Mouse (Mus musculus) erythroblast, adult 5-6 weeks (primary cell): ENCODE measurements around the gene Fkbpl. TPM values are rescaled to one million over a fixed set of nuclear protein-coding genes. Genes with fewer than 3 reads are reported as not detected.

Experiments
- ATAC-seq: replicated peaks from 2 replicates; pipeline ENCODE4 v1.8.0; 2016; ENCODE audit warnings: moderate number of reproducible peaks, mild to moderate bottlenecking, moderate TSS enrichment, inconsistent platforms; ENCODE audit not compliant: poor library complexity, low FRiP score, severe bottlenecking
- total RNA-seq, 2 experiments: library from RNA; stranded (forward) in 1 of 2; stranded (reverse) in 1 of 2; fragments of 150-400 nt in 1 of 2; fragments of 200-764, 138-1000 nt in 1 of 2; gene quantifications; 2 replicates each; pipeline versions ENCODE4 v1.2.3 to v1.2.4; 2015 to 2017; ENCODE audit warnings: low replicate concordance in 2 of 2

Gene Fkbpl
- total RNA-seq (2015; ENCODE audit: low replicate concordance) (not detected in 2 replicates), total RNA-seq (2017; ENCODE audit: low replicate concordance) (0.42 and 3.9 TPM in 2 replicates)

DNA sequence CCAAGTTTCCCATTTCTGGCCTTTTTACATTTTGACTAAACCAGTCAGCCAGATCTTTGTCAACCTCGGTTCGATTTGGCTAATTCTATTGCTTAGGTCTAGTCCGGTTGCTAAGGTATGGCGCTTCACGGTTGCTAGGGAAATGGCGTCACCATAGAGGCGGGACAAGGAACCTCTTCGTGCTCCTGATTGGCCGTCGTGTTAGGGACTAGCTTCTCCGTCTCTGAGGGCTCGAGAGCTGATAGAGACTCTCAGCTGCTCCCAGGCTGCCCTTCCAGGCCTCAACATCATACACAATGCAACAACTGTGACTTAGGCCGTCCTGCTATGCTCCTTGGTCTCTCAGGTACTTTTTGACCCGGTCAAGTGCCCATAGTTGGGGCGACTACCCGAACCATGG is at the start of gene Fkbpl:
Fkbpl (plus strand) TSS at position 157 of the 400 bp plus-strand sequence.
- ATAC-seq: peak; percentile 74

DNA sequence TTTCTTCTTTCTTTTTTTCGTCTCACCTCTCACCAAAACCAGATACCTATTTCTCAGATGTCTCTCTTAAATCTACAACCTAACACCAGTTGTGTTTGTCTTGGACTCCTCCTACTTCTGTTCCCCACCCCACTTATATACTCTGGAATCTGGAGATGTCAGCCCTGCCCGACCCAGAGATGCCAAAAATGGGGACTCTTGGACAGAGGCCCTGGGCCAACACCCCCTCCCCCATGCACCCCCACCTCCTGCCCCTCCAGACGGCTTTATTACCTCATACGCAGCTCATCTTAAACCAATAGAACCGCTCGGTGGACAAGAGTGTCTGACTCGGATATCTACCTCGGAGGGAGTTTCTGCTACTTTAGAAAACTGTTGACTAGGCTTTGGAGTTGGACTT is 48.5 kb upstream of the Fkbpl start:
- no peak for ATAC-seq

DNA sequence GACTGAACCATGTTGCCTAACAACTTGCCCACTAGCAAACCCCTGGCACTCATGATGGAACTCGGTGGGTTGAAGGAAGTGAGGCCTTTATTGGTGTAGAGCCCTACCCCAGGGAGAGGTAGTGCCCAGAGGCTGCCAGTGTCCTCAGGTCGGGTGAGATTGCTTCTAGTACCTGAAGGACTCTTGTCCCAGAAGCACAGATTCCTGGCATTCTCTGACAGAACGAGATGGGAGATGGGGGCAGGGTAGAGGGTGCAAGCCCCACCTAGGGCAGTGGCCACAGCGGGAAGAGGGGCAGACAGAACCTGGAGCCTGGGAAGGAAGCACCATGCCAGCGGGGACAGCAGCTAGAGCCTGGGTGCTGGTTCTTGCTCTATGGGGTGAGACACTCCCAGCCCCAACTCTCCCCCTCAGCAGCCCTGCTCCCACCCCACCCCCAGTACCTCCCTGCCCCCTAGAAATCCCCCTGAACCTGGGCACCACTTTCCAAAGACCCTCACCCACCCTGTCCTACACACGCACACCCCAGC is 46.9 kb upstream of the Fkbpl start, which contains the start of gene Ager:
Ager (plus strand) TSS at position 297 of the 530 bp plus-strand sequence.
- no peak for ATAC-seq

DNA sequence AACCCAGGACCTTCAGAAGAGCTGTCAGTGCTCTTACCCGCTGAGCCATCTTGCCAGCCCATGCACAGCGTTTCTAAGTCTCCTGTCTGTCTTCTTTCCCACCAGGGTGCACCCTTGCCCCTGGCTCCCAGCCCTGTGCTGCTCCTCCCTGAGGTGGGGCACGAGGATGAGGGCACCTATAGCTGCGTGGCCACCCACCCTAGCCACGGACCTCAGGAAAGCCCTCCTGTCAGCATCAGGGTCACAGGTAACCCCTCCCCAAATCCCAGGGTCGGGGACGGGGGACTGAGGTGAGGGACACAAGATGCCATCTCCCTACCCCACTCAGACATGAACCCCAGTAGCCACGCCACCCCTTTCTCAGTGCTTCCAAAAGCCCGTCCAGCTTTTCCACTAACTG is 44.7 kb upstream of the Fkbpl start:
- no peak for ATAC-seq

DNA sequence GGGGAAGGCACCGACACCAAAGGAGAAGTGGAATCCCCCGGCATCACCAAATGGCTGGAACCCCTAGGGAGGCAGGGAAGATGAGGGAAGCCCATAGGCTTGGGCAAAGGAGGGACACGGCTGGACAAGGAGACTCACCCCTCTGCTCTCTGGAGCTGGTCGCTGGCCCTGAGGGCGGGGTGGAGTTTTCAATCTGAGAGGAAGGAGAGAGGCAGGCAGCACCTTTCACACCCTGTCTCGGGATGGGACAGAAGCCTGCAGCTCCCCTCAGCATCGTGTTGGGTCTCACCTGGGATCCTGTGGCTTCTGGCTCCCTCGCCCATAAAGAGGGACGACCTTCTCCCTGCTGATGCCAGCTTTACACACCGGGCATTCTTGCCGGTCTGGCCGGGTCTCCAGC is 42.8 kb upstream of the Fkbpl start:
- ATAC-seq: no peak

DNA sequence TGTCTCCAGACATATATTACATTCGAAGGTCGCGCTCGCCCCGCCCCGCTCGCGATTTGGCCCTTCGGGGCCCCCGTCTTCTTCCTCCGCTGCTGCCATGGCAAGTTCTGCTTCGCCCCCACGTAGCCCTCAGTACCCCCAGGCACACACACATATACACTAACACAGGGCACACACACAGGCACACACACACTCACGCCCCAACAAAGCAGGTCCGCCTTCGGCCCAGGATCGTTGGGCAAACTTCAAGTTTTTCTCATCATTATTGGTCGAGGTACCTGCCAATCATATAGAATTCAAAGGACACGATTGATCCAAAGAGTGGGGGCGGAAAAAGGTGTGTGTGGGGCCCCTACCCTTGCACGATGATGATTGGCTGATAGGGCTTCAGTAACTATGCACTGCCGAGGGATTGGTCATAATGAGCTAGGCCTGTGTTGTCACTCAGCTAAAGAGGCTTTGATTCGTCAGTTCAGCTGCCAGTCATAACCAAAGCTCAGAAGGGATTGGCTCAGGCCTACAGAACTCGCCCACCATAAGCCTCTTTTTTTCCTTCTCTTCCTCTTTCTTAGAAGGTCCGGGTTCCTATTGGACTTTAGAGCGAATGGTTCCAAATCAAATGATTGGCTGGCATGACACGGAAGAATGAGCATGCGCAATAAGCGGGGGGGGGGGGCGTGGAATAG is 41.0 kb upstream of the Fkbpl start, which contains the start of gene Rnf5:
Rnf5 (minus strand) TSS at position 316 of the 686 bp plus-strand sequence.
- ATAC-seq: peak; percentile 79

DNA sequence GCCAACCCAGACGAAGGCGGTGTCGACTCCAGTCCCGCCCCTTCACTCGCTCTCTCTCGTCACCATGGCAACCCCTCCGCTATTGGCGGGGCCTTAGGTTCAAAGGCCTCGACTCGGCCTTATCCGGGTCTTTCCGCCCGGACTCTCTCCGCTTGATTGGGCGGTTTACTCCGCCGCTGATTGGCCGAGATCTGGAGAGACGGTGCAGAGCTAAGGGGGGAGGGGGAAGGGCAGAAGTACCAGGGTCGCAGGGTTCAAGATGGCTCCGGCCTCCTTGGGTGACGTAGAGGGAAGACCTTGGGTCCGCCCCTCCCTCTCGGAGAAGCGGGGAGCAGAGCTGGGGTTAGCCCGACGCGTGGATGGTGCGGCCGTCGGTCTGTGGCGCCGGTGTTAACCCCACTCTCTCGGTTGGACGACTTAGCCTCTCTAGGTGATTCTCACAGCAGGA is 40.5 kb upstream of the Fkbpl start, which contains the start of gene Agpat1:
Agpat1 (plus strand) TSS at position 202 of the 448 bp plus-strand sequence.
- ATAC-seq: peak; percentile 55; the same call in 1 of the 2 replicates

DNA sequence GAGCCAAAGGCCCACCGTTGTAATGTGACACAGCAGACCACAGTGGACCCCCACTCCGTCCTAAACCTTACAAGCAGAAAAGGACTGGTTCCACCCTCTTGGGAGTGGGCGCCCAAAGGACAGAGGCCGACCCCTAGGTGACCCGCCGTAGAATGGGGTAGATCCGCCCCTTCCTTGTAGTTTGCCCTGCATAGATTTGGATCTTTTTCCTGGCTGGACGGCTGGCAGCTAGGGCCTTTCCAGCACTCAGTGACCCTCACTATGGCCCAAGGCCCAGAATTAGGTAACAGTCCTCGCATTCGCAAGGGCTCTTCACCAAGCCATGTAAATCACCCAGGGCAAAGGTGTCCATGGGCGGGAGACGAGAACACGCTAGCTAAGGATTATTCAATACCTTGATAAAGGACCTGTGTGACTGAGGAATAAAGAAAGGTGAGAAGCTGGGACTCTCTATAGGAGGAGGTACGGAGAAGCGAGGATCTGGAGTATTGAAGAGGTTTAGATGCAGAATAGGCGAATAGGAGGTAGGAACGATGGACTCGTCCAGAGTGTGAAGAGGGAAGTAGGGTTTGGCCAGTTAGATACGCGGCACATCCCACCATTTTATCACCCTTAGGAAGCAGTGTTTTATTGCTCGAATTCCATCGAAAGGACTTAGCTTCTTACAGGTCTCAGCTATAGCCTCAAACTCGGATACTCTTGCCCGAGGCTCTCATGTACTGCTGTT is 39.9 kb upstream of the Fkbpl start:
- no peak for ATAC-seq

DNA sequence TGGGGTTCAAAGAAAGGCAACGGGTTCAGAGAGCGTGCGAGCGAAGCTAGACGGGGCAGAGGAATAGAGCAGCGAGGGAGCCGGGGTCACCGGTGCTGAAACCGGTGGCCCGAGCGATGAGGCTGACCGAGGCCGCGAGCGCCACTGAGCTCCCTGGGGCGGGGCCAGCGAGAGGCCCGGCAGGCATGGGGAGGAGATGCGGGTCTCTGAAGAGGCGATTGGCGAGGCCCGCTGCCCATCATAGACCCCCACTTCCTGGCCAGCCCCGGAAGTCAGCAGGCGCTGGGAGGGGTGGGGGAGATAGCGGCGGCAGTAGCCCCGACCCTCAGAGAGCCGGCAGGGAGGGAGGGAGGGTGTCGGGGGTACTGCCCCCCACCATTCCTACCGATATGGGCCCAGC is 39.0 kb upstream of the Fkbpl start:
- ATAC-seq: peak; percentile 50

DNA sequence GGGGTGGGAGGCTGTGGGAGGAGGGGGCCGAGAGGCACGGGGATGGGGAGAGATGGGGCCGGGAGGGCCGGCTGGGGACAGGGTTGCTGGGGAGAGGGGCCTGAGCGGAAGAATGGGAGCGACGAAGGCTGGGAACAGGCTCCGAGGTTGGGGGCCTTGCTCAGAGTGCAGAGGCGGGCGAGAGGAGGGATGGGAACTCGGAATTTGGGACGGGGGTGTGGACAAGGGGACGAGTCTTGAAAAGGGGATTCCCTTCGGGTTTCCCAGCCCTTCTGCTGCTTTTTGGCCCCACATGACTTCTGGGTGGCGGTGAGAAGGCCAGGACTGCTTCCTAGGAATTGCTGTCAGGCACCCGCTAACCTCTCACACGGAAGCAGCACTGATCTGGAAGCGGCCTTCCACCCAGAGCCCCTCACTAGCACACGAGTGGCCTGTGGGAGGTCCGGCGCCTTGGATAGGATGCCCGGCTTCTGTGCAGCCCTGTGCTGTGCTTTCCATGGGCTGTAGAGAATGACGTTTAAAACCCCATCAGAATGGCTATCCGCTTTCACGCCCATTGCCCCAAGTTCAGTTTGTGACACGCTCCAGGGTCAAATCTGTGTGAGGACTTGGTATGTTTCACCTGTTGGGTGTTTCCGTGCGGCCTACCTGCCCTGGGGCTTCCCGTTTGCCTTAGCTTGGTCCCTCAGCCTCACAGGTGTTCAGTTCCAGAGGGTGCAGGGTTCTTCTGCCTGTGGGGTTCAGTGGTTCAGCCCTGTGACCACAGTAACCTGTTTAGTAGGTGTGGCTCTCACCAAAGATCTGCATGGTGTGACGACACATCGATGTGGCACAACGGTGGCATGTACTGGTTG is 38.2 kb upstream of the Fkbpl start:
- ATAC-seq: no peak

DNA sequence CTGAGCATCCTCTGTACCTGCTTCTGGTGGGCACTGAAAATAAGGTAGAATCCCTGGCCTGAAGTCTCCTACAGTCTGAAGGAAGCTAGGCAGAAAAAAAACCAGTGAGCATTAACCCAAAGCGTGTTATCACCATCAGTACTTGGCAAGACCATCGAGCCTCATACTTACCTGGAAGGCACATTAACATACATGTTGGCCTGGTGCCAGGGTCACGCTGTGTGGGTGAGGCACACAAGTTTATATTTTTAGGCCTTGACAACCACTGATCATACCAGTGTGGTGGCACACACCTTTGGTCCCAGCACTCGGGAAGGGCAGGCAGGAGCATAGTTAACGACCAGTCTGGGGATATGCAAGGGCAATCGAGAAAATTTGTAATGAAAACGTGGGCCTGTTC is 36.6 kb upstream of the Fkbpl start:
- ATAC-seq: no peak

DNA sequence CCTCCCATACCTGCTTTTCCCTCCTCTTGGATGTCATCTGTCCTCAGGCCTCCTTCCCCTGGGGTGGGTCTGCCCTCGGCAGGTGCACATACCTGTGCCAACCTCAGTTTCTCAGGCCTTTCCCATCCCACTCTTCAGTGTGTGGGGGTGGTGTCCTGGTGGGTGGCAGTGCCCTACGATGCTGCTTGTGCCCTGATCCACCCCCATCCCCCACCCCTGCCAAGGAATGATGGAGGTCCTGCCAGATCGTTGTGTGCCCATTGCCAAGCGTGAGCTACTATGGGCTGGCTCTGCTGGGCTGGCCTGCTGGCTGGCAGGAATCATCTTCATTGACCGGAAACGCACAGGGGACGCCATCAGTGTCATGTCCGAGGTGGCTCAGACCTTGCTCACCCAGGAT is 33.5 kb upstream of the Fkbpl start:
- ATAC-seq: no peak

DNA sequence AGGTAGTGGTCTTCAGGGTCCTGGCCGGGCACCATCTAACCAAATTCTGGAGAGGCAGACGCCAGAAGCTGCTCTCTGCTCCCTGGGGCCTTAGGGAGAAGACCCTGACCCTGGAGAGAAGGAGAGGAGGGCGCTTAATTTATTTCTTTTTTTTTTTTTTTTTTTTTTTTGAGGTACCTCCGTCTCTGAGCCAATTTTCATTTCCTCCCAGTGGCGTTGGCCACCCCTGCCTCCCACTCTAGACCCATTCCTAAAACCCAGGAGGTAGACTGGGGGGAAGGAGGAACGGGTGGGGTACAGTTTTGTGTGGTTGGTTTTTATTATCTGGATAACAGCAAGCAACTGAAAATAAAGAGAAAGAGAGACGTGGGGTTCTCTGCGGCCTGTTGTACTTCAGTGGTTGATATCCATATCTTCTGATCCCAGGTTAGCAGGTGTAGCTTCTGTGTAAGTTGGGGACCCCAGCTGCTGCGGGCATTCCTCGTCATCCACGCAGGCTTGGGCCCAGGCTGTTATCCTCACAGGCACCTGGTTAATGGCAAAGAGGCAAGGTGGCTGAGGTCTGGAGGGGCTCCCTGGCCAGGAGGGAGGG is 31.4 kb upstream of the Fkbpl start:
- ATAC-seq: no peak

DNA sequence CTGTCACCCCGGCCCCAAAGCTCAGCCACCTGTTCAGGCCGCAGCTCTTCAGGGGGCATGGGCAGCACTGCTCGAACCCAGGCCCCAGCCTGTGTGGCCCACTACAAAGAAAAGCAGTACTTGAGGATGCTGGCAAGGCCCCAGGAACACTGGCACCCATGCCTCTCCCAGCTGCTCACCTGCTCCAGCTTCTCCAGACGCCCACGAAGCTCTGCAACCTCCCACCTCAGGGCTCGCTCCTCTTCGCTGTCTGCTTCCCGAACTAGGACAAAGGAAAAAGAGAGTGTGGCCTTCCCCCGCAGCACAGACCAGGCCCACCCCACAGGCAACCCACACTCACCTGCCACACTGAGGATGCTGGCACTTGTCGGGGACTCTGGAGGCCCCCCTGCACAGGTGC is 30.7 kb upstream of the Fkbpl start:
- no peak for ATAC-seq

DNA sequence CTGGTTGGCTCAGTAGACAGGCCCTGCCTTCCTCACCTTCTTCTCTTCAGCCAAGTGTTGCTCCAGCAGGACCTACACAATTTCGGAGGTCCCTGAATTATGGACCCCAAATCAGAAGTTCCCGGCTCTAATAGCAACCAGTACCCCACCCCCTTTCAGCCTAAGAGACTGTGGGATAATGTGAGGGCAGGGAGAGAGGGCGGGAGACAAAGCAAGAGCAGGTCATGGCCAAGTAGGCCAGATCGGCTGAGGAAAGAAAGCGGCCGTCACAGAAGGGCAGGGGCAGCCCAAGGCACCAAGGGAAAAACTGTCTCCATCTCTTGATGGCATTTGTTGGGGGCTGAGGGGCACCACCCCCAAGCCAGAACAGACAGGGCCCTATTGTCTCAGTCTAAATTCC is 28.7 kb upstream of the Fkbpl start, which contains the start of gene Egfl8:
Egfl8 (minus strand) TSS at position 101 of the 400 bp plus-strand sequence.
- ATAC-seq: no peak

DNA sequence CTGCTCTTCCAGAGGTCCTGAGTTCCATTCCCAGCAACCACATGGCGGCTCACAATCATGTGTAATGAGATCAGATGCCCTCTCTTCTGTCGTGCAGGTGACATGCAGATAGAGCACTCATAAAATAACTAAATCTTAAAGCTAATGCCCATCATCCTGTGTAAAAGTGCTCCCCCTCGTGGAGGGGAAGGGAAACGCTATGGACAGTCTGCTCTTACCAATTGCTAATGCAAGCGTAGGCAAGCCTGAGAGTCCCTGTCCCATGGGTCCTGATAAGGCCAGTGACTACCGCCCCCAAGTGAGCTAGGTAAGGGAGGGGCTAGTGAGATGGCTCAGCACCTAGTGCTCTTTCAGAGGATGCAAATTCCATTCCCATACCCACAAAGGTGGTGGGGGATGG is 25.6 kb upstream of the Fkbpl start:
- ATAC-seq: peak; percentile 84

DNA sequence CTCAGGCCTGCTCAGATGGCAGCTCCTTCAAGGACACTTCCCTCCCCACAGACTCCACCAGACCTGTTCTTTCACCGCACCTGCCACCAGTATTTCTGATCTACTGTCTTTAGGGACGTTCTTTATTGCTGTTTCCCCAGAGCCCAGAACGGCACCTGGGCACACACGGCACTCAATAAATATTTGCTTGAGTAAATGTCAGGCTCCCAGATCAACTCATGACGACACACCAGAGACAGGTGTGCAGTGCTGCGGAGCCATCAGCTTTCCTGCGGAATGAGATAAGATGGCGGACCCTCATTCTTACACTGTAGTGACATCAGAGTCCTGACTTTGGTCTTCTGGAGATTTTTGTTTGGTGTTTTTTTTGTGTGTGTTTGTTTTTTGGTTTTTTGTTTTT is 23.6 kb upstream of the Fkbpl start:
- ATAC-seq: no peak

DNA sequence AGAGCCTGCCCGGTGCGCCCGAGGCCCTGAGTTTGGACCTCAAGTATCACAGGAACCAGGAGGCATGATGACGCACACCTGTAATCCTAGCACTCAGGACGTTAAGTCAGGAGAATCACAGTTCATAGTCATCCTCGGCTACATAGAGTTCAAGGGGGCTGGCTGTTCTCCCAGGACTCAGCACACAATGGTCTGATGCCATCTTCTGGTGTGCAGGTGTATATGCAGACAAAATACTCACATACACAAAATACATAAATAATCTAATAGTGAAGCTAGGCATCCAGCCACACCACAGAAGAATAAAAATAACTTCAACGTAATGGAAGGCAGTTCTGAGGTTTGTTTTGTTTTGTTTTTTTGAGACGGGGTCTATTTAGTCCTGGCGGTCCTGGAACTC is 21.4 kb upstream of the Fkbpl start:
- no peak for ATAC-seq

DNA sequence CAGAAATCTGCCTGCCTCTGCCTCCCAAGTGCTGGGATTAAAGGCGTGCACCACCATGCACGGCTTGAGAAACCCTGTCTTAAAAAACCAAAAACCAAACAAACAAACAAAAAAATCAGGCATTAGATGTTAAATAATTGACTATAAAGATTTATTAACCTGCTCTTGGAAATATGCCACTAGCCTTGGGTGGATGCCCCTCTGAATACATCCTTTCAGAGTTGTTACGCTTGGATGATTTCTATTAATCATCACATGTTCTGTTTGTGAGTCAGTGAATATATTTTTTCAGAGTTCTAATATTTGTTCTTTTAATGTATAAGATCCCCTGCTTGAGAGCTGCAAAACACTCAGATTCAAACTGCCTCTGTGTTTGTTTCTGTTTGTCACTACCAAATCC is 19.6 kb upstream of the Fkbpl start:
- ATAC-seq: no peak
